Mouse (Mus musculus) midbrain, postnatal 0 days (tissue): ENCODE measurements at regions not wholly inside any gene's neighbourhood (a gene's known extent, or its start where the extent isn't known, plus 50 kb on each side); places are given as distances from the start of the nearest gene placed in this dataset.

Source experiments
- ATAC-seq: fragments of 200-750 bp; cut with Nextera tagmentation; 2 replicates; pipeline ENCODE4 v1.8.0; 2017; ENCODE audit warnings: moderate number of reproducible peaks, mild to moderate bottlenecking, moderate TSS enrichment, moderate library complexity; ENCODE audit not compliant: low FRiP score
- DNase-seq: peaks from one replicate; pipeline ENCODE4 v3.0.0-alpha.2; 2015; ENCODE audit warnings: low spot score
- H3K27ac ChIP-seq: fragments of 300-500 bp; sonication (generic); 2 replicates; pipeline ENCODE4 v1.5.1; 2014; ENCODE audit warnings: low read depth, mild to moderate bottlenecking, low read length, mixed read lengths
- H3K27me3 ChIP-seq: fragments of 300-500 bp; sonication (generic); 2 replicates; pipeline ENCODE4 v1.6.1; 2014; ENCODE audit warnings: low read length, control low read depth, mixed read lengths; ENCODE audit not compliant: insufficient read depth
- H3K36me3 ChIP-seq: fragments of 300-500 bp; sonication (generic); 2 replicates; pipeline ENCODE4 v1.6.1; 2014; ENCODE audit warnings: low read length, control low read depth, mixed read lengths; ENCODE audit not compliant: insufficient read depth
- H3K4me1 ChIP-seq: fragments of 300-500 bp; sonication (generic); 2 replicates; pipeline ENCODE4 v1.6.1; 2014; ENCODE audit warnings: mild to moderate bottlenecking, control low read depth, antibody characterized with exemption, low read length, mixed read lengths; ENCODE audit not compliant: insufficient read depth
- H3K4me2 ChIP-seq: fragments of 300-500 bp; sonication (generic); 2 replicates; pipeline ENCODE4 v1.6.1; 2014; ENCODE audit warnings: low read depth, mild to moderate bottlenecking, low read length, mixed read lengths; ENCODE audit not compliant: poor library complexity, severe bottlenecking
- H3K4me3 ChIP-seq: fragments of 300-500 bp; sonication (generic); 2 replicates; pipeline ENCODE4 v1.5.1; 2014; ENCODE audit warnings: low read depth, mild to moderate bottlenecking, low read length, moderate library complexity
- H3K9ac ChIP-seq: fragments of 300-500 bp; sonication (generic); replicated peaks from 2 replicates; pipeline ENCODE4 v1.6.1; 2014; ENCODE audit warnings: mild to moderate bottlenecking, low read length, moderate library complexity, mixed read lengths; ENCODE audit not compliant: poor library complexity, severe bottlenecking
- H3K9me3 ChIP-seq: fragments of 300-500 bp; sonication (generic); 2 replicates; pipeline ENCODE4 v1.6.1; 2016; ENCODE audit warnings: low read length, control low read depth
- CTCF ChIP-seq: IDR thresholded peaks from 2 replicates; pipeline ENCODE4 v1.5.1; 2016; ENCODE audit warnings: antibody characterized with exemption, mild to moderate bottlenecking
- WGBS: fragments of 180-500 bp; shearing (Covaris S2); extraction: QIAGEN DNeasy Blood & Tissue Kit; methylation state at CpG from one replicate; pipeline ENCODE4 v1.1.7; 2014; 5-methylcytosine and 5-hydroxymethylcytosine counted together

- no peak for ATAC-seq
- Histone ChIP-seq H3K4me2 (no peak overlapping the region), H3K4me1 (no peaks in the 10 kb centered on the region), H3K27ac (no peak overlapping the region), H3K36me3 (no peaks in the 10 kb centered on the region), H3K9me3 (no peaks in the 10 kb centered on the region), H3K4me3 (no peak overlapping the region), H3K9ac (no peak overlapping the region), H3K27me3 (no peaks in the 10 kb centered on the region)
- DNase-seq = no peak
- no peak for TF ChIP-seq CTCF
- 76% methylated on average over 2 of the region's 2 CpGs for WGBS
Measured at GRCm38 (mm10) chr11:50547776-50548175, 54.1 kb upstream of the Adamts2 start.

- no peak overlapping the region for H3K27ac ChIP-seq
- H3K36me3 ChIP-seq = no peaks in the 10 kb centered on the region
- peak; percentile 8 for DNase-seq
- no peaks in the 10 kb centered on the region for H3K4me1 ChIP-seq
- no peak for ATAC-seq
- H3K27me3 ChIP-seq = no peaks in the 10 kb centered on the region
- no peak for TF ChIP-seq CTCF
- 83% methylated on average over 11 of the region's 11 CpGs for WGBS
- no peak overlapping the region for H3K4me3 ChIP-seq
- no peak overlapping the region for H3K4me2 ChIP-seq
- H3K9me3 ChIP-seq = no peaks in the 10 kb centered on the region
- no peak overlapping the region for H3K9ac ChIP-seq
Measured at GRCm38 (mm10) chr11:50546456-50547144, 55.3 kb upstream of the Adamts2 start.

GRCm38 (mm10) chr11:50545421-50545820 lies 56.5 kb upstream of the Adamts2 start:
- no peak overlapping the region for H3K9ac ChIP-seq
- WGBS = 82% methylated on average over 6 of the region's 6 CpGs
- TF ChIP-seq CTCF = no peak
- DNase-seq (no peak), ATAC-seq (no peak)
- no peak overlapping the region for H3K4me3 ChIP-seq
- H3K36me3 ChIP-seq = no peaks in the 10 kb centered on the region
- H3K27ac ChIP-seq = no peak overlapping the region
- no peaks in the 10 kb centered on the region for H3K27me3 ChIP-seq
- H3K4me1 ChIP-seq = no peaks in the 10 kb centered on the region
- H3K9me3 ChIP-seq = no peaks in the 10 kb centered on the region
- H3K4me2 ChIP-seq = no peak overlapping the region

- DNase-seq = peak; percentile 33
- Histone ChIP-seq H3K36me3 (no peaks in the 10 kb centered on the region), H3K4me3 (no peak overlapping the region), H3K4me2 (no peak overlapping the region), H3K9ac (no peak overlapping the region), H3K9me3 (peaks cover 4% of the 10 kb centered on the region; the same call in 1 of the 2 replicates), H3K27ac (no peak overlapping the region), H3K4me1 (no peaks in the 10 kb centered on the region), H3K27me3 (no peaks in the 10 kb centered on the region)
- no peak for TF ChIP-seq CTCF
- no peak for ATAC-seq
- 84% methylated on average over 11 of the region's 11 CpGs for WGBS
Measured at GRCm38 (mm10) chr11:50540136-50540535, 61.7 kb upstream of the Adamts2 start.

GRCm38 (mm10) chr11:50534266-50534665 lies 67.6 kb upstream of the Adamts2 start:
- Histone ChIP-seq H3K4me1 (no peaks in the 10 kb centered on the region), H3K4me2 (no peak overlapping the region), H3K9me3 (peaks cover 4% of the 10 kb centered on the region; the same call in 1 of the 2 replicates), H3K27me3 (no peaks in the 10 kb centered on the region), H3K27ac (no peak overlapping the region), H3K4me3 (no peak overlapping the region), H3K9ac (no peak overlapping the region), H3K36me3 (no peaks in the 10 kb centered on the region)
- ATAC-seq (no peak), DNase-seq (no peak)
- TF ChIP-seq CTCF = no peak
- 56% methylated on average over 2 of the region's 2 CpGs for WGBS

GRCm38 (mm10) chr11:50527923-50528322 lies 74.0 kb upstream of the Adamts2 start:
- Histone ChIP-seq H3K4me3 (no peak overlapping the region), H3K4me1 (no peaks in the 10 kb centered on the region), H3K27ac (no peak overlapping the region), H3K9me3 (no peaks in the 10 kb centered on the region), H3K9ac (no peak overlapping the region), H3K4me2 (no peak overlapping the region), H3K27me3 (no peaks in the 10 kb centered on the region), H3K36me3 (no peaks in the 10 kb centered on the region)
- 58% methylated on average over 5 of the region's 5 CpGs for WGBS
- ATAC-seq = no peak
- no peak for DNase-seq
- TF ChIP-seq CTCF = no peak
